Comparison of ENCODE assay signal across 9 mouse cellular contexts in the genomic region with DNA sequence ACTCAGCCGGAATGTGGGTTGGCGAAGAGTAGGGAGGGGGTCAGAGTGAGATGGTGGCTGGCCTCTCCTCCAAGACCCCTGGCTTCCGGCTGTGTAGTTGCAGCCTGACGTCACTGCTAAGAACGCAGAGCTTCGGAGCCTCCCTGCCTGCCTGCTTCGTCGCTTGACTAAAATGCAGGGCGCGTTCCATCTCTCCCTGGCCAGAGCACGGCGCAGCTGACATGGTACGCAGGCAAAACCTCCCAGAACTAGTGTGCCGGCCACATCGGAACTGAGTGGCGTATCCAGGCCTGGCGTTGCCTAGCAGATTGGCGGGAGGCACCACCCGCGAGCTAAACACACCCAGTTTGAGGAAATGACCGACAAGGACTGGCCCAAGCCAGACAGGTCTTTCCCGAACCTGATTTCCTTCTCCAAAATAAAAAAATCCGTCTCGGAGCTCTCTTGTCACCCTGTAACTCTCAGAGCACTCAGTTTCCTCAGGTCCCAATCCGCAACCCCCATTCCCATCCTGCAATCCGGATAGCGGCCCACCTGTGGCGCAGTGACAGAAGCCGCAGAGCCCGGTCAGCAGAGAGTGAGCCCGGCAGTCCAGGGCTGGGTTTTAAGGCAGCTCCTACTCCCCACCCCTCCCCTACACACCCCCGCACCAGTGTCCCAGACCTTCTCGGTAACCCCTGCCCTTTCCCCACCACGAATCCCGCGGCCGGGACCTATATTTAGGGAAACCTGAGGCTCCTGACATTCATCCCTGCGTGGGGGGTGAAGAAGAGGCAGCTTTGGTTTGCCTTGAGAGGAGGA. TPM values are rescaled to one million over a fixed set of nuclear protein-coding genes. Genes with fewer than 3 reads are reported as not detected.
DNase-seq lines count a peak whose midpoint lies in the region; ATAC-seq and TF ChIP-seq lines count a peak whose summit lies in the region.
"Had no signal": no experiment of that assay in that cellular context is flagged by ENCODE, and none has a peak within 500 bp of the region (broad histone marks: within the 10 kb centered on the region; RNA-seq: fewer than 3 reads in every experiment).

No protein-coding gene starts in this region.

- peak overlapping the region; percentile 76 for H3K4me3 ChIP-seq in heart, adult 2 months
- peak overlapping the region; percentile 68 for H3K4me3 ChIP-seq in forebrain, embryonic 11.5 days (ENCODE audit: low read depth, low read length)
- peak overlapping the region; percentile 81 for H3K4me3 ChIP-seq in hindbrain, embryonic 13.5 days
- peak overlapping the region; percentile 96 for H3K4me3 ChIP-seq in megakaryocyte, embryonic 14.5 days (replicated peaks)

- no peaks in the 10 kb centered on the region for H3K79me2 ChIP-seq in heart, adult 2 months (replicated peaks; ENCODE audit: control insufficient read depth, insufficient read depth, low read length)

- no peaks in the 10 kb centered on the region for H3K27me3 ChIP-seq in heart, adult 2 months (ENCODE audit: control insufficient read depth, insufficient read depth, low read length)
- no peaks in the 10 kb centered on the region for H3K27me3 ChIP-seq in forebrain, embryonic 11.5 days (ENCODE audit: control insufficient read depth, insufficient read depth, low read length)
- H3K27me3 ChIP-seq in hindbrain, embryonic 13.5 days = no peaks in the 10 kb centered on the region
- H3K27me3 ChIP-seq in megakaryocyte, embryonic 14.5 days (replicated peaks) = no peaks in the 10 kb centered on the region

- DNase-seq in heart, adult 2 months = peak in 1 of 2 experiments; percentile 88
- DNase-seq in heart, adult 9 months (ENCODE audit: low spot score in 2 of 2) = no peak
- DNase-seq in urinary bladder, postnatal 10 days (ENCODE audit: low spot score) = peak; percentile 47
- no peak for DNase-seq in urinary bladder, postnatal 4 days (ENCODE audit: low spot score in 2 of 2)
- DNase-seq in forebrain, embryonic 11.5 days (ENCODE audit: low spot score) = no peak
- peak; percentile 51 for DNase-seq in thymus, postnatal 4 days

- H3K4me1 ChIP-seq in heart, adult 2 months (ENCODE audit: control insufficient read depth, insufficient read depth, low read length) = peaks cover 5% of the 10 kb centered on the region
- peaks cover 30% of the 10 kb centered on the region for H3K4me1 ChIP-seq in forebrain, embryonic 11.5 days (replicated peaks; ENCODE audit: control insufficient read depth, insufficient read depth, low read length)
- H3K4me1 ChIP-seq in hindbrain, embryonic 13.5 days (replicated peaks) = peaks cover 41% of the 10 kb centered on the region
- H3K4me1 ChIP-seq in megakaryocyte, embryonic 14.5 days = peaks cover 84% of the 10 kb centered on the region

- WGBS in heart, adult 2 months = under 1% methylated on average over 36 of the region's 38 CpGs
- under 1% methylated on average over 38 of the region's 38 CpGs for WGBS in forebrain, embryonic 11.5 days
- under 1% methylated on average over 37 of the region's 38 CpGs for WGBS in hindbrain, embryonic 13.5 days

- TF ChIP-seq EP300 in heart, adult 2 months (IDR thresholded peaks at IDR 0.05; ENCODE audit: insufficient read depth, low read depth, low read length) = 0 out of 2 replicates have a peak, but pooled peaks have one; percentile 44

- peak; percentile 90 for TF ChIP-seq POLR2A in heart, adult 2 months (IDR thresholded peaks at IDR 0.05; ENCODE audit: insufficient read depth, low read depth, low read length)

- H3K36me3 ChIP-seq in heart, adult 2 months (ENCODE audit: control insufficient read depth, insufficient read depth, low read length) = peaks cover 9% of the 10 kb centered on the region
- peaks cover 12% of the 10 kb centered on the region; the same call in 1 of the 2 replicates for H3K36me3 ChIP-seq in forebrain, embryonic 11.5 days (ENCODE audit: control insufficient read depth, insufficient read depth, low read length)
- H3K36me3 ChIP-seq in hindbrain, embryonic 13.5 days = peaks cover 36% of the 10 kb centered on the region
- peaks cover 53% of the 10 kb centered on the region for H3K36me3 ChIP-seq in megakaryocyte, embryonic 14.5 days (replicated peaks; ENCODE audit: low read length)

- H3K9me3 ChIP-seq in forebrain, embryonic 11.5 days (ENCODE audit: control insufficient read depth, low read length) = no peaks in the 10 kb centered on the region
- H3K9me3 ChIP-seq in hindbrain, embryonic 13.5 days = no peaks in the 10 kb centered on the region
- H3K9me3 ChIP-seq in megakaryocyte, embryonic 14.5 days = no peaks in the 10 kb centered on the region

- peak; percentile 92 for ATAC-seq in forebrain, embryonic 11.5 days (replicated peaks; ENCODE audit: low FRiP score)
- peak; percentile 92 for ATAC-seq in hindbrain, embryonic 13.5 days (ENCODE audit: low FRiP score)

- intact Hi-C loops in heart, adult 2 months (cut with DNase I) = loop anchor here (2.0 kb wide), 3 partner anchors 19 to 39 kb away; a partner anchor contains a TSS

- peak; percentile 66 for TF ChIP-seq CTCF in heart, adult 2 months (IDR thresholded peaks at IDR 0.05)

- peak overlapping the region; percentile 87 for H3K9ac ChIP-seq in heart, adult 2 months (ENCODE audit: low read depth, low read length)
- peak overlapping the region; percentile 74 for H3K9ac ChIP-seq in forebrain, embryonic 11.5 days (ENCODE audit: low read length)
- H3K9ac ChIP-seq in hindbrain, embryonic 13.5 days = peak overlapping the region; percentile 92

- H3K4me2 ChIP-seq in forebrain, embryonic 11.5 days (ENCODE audit: low read depth, low read length, severe bottlenecking) = peak overlapping the region; percentile 79
- H3K4me2 ChIP-seq in hindbrain, embryonic 13.5 days = peak overlapping the region; percentile 86

- H3K27ac ChIP-seq in heart, adult 2 months = peak overlapping the region; percentile 100
- H3K27ac ChIP-seq in forebrain, embryonic 11.5 days (ENCODE audit: low read depth, low read length) = peak overlapping the region; percentile 92
- H3K27ac ChIP-seq in hindbrain, embryonic 13.5 days = peak overlapping the region; percentile 97

RNA-seq across cellular contexts. Expression of a gene that starts 2.2 kb away (rescaled TPM):
- 1 to 10 TPM; 7.4 to 8.8 TPM for total RNA-seq in heart, adult 2 months (2021)
- 9.0 and 12.8 TPM in 2 replicates for polyA plus RNA-seq in heart, adult 2 months (2012; rRNA removed)
- polyA plus RNA-seq in forebrain, embryonic 11.5 days (2014; fragmentation: Nextera tagmentation; extraction: Ambion mirVana) = 10.2 and 10.6 TPM in 2 replicates
- polyA plus RNA-seq in hindbrain, embryonic 13.5 days (2015; fragmentation: Nextera tagmentation; extraction: Ambion mirVana) = 52.1 and 55.6 TPM in 2 replicates
- polyA plus RNA-seq in megakaryocyte, embryonic 14.5 days (2012; ENCODE audit: insufficient read depth, low replicate concordance) = 13.5 and 29.3 TPM in 2 replicates

RNA-seq across cellular contexts. Expression of a gene that starts 7.4 kb away (rescaled TPM):
- 10 to 100 TPM; 31.8 to 31.9 TPM for total RNA-seq in heart, adult 2 months (2021)
- 65.6 and 99.5 TPM in 2 replicates for polyA plus RNA-seq in heart, adult 2 months (2012; rRNA removed)
- 348 and 392 TPM in 2 replicates for polyA plus RNA-seq in forebrain, embryonic 11.5 days (2014; fragmentation: Nextera tagmentation; extraction: Ambion mirVana)
- 196 and 214 TPM in 2 replicates for polyA plus RNA-seq in hindbrain, embryonic 13.5 days (2015; fragmentation: Nextera tagmentation; extraction: Ambion mirVana)
- polyA plus RNA-seq in megakaryocyte, embryonic 14.5 days (2012; ENCODE audit: insufficient read depth, low replicate concordance) = 46.3 and 115 TPM in 2 replicates

RNA-seq across cellular contexts. Expression of a gene that starts 18.4 kb away (rescaled TPM):
- under 1 TPM; 0.44 to 0.66 TPM for total RNA-seq in heart, adult 2 months (2021)
- 2.3 and 2.9 TPM in 2 replicates for polyA plus RNA-seq in heart, adult 2 months (2012; rRNA removed)
- 0.28 and 0.61 TPM in 2 replicates for polyA plus RNA-seq in forebrain, embryonic 11.5 days (2014; fragmentation: Nextera tagmentation; extraction: Ambion mirVana)
- polyA plus RNA-seq in hindbrain, embryonic 13.5 days (2015; fragmentation: Nextera tagmentation; extraction: Ambion mirVana) = 0.32 and 0.84 TPM in 2 replicates
- polyA plus RNA-seq in megakaryocyte, embryonic 14.5 days (2012; ENCODE audit: insufficient read depth, low replicate concordance) = 3.0 and 15.0 TPM in 2 replicates

RNA-seq across cellular contexts. Expression of a gene that starts 22.9 kb away (rescaled TPM):
- 10 to 100 TPM; 60.2 to 89.9 TPM for total RNA-seq in heart, adult 2 months (2021)
- polyA plus RNA-seq in heart, adult 2 months (2012; rRNA removed) = 115 and 144 TPM in 2 replicates
- 63.9 and 80.5 TPM in 2 replicates for polyA plus RNA-seq in forebrain, embryonic 11.5 days (2014; fragmentation: Nextera tagmentation; extraction: Ambion mirVana)
- polyA plus RNA-seq in hindbrain, embryonic 13.5 days (2015; fragmentation: Nextera tagmentation; extraction: Ambion mirVana) = 173 and 179 TPM in 2 replicates
- 284 and 689 TPM in 2 replicates for polyA plus RNA-seq in megakaryocyte, embryonic 14.5 days (2012; ENCODE audit: insufficient read depth, low replicate concordance)

RNA-seq across cellular contexts. Expression of a gene that starts 31.8 kb away (rescaled TPM):
- total RNA-seq in heart, adult 2 months (2021) = not detected
- polyA plus RNA-seq in heart, adult 2 months (2012; rRNA removed) = not detected in 2 replicates
- not detected in 2 replicates for polyA plus RNA-seq in forebrain, embryonic 11.5 days (2014; fragmentation: Nextera tagmentation; extraction: Ambion mirVana)
- polyA plus RNA-seq in hindbrain, embryonic 13.5 days (2015; fragmentation: Nextera tagmentation; extraction: Ambion mirVana) = not detected in 2 replicates
- polyA plus RNA-seq in megakaryocyte, embryonic 14.5 days (2012; ENCODE audit: insufficient read depth, low replicate concordance) = not detected in 2 replicates
- total RNA-seq: left cerebral cortex, postnatal 25 days had no signal

Comparison
In these comparisons a context has a peak if more than half of its experiments do, and no peak if none do; other contexts are left out.
1. DNase-seq: peak in urinary bladder, postnatal 10 days (single experiment) and thymus, postnatal 4 days (single experiment); none in heart, adult 9 months (0 of 2), urinary bladder, postnatal 4 days (0 of 2) and forebrain, embryonic 11.5 days (single experiment).
2. Peak in every context shown above with its lines, with median percentiles within 50 percentile points of each other: H3K27ac ChIP-seq, H3K4me3 ChIP-seq and H3K9ac ChIP-seq.